Mouse (Mus musculus) ES-E14 (cell line): ENCODE measurements around the gene C330007P06Rik.

Experiments
- HCFC1 ChIP-seq: IDR thresholded peaks from 2 replicates; pipeline ENCODE4 v1.6.1; 2012; ENCODE audit warnings: low read length, inconsistent platforms, borderline replicate concordance; ENCODE audit not compliant: insufficient read depth
- ZNF384 ChIP-seq: IDR thresholded peaks from 2 replicates; pipeline ENCODE4 v1.6.1; 2012; ENCODE audit warnings: low read depth, low read length, inconsistent platforms

DNA sequence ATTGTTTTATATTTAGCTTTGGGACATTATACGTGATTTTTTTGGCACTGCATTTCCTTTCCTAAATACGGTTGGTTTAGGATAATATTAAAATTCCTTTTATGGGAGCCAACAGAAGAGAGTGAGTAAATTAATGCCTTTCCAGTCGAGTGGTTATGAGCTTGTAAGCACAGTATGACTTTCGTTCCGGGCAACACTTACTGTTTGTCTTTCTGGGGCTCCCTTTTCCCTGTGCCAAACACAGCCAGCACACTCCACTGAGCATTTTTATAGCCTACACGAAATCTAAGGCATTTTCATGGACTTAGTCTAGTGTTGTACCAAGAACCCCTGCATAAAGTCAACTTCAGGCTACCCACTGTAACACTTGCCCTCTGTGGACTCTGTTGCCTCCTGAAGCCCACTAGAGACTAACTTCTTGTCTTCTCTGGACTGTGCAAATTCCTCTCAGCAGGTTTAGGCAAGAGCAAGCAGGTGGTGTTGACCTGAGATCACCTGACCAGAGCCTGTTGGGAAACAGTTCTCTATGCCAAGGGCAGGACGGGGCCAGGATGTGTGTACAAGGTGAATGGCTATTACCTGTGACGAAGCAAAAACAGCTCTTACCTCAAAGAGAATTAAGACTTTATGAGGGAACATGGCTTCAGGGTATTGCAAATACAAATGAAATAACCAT, 59.6 kb downstream of the C330007P06Rik start:
- TF ChIP-seq ZNF384 (no peak), HCFC1 (no peak)
